Mouse (Mus musculus): Measurements from ENCODE around the gene Lifr.

The Lifr gene

GRCm38 (mm10) chr15:7129944-7130287 is 39.5 kb downstream of the Lifr start:
- DNase-seq: peak; percentile 30 to 36

- peak in 1 of 2 experiments; percentile 15 for DNase-seq
Observed at GRCm38 (mm10) chr15:7130691-7131225, 40.3 kb downstream of the Lifr start.

- DNase-seq: peak; percentile 66 to 72
Observed at GRCm38 (mm10) chr15:7132741-7133140, 42.3 kb downstream of the Lifr start.

- peak; percentile 22 to 28 for DNase-seq
Observed at GRCm38 (mm10) chr15:7134454-7135052, 44.1 kb downstream of the Lifr start.

- no peak for DNase-seq
Observed at GRCm38 (mm10) chr15:7135982-7136562, 45.7 kb downstream of the Lifr start.

GRCm38 (mm10) chr15:7136912-7137311 is 46.5 kb downstream of the Lifr start:
- DNase-seq: no peak

GRCm38 (mm10) chr15:7137607-7138006 is 47.2 kb downstream of the Lifr start:
- no peak for DNase-seq

- no peak for DNase-seq
Observed at GRCm38 (mm10) chr15:7138471-7138870, 48.1 kb downstream of the Lifr start.

- no peak for DNase-seq
Observed at GRCm38 (mm10) chr15:7140322-7140721, 49.9 kb downstream of the Lifr start.

GRCm38 (mm10) chr15:7141246-7141645 is 50.8 kb downstream of the Lifr start:
- DNase-seq: no peak

- DNase-seq: no peak
Observed at GRCm38 (mm10) chr15:7143689-7144170, 53.3 kb downstream of the Lifr start.

- no peak for DNase-seq
Observed at GRCm38 (mm10) chr15:7144542-7144941, 54.1 kb downstream of the Lifr start.

- no peak for DNase-seq
Observed at GRCm38 (mm10) chr15:7144942-7145341, 54.5 kb downstream of the Lifr start.

GRCm38 (mm10) chr15:7145555-7145954 is 55.1 kb downstream of the Lifr start:
- DNase-seq: no peak

GRCm38 (mm10) chr15:7146529-7146928 is 56.1 kb downstream of the Lifr start:
- no peak for DNase-seq

GRCm38 (mm10) chr15:7149796-7150195 is 59.4 kb downstream of the Lifr start:
- DNase-seq: no peak

- no peak for DNase-seq
Observed at GRCm38 (mm10) chr15:7150591-7150990, 60.2 kb downstream of the Lifr start.

GRCm38 (mm10) chr15:7152116-7152760 is 61.8 kb downstream of the Lifr start:
- DNase-seq: no peak

- DNase-seq: no peak
Observed at GRCm38 (mm10) chr15:7154010-7154736, 63.8 kb downstream of the Lifr start.

- no peak for DNase-seq
Observed at GRCm38 (mm10) chr15:7154737-7155090, 64.3 kb downstream of the Lifr start.

- DNase-seq: no peak
Observed at GRCm38 (mm10) chr15:7157658-7158057, 67.2 kb downstream of the Lifr start.

GRCm38 (mm10) chr15:7159869-7160268 is 69.5 kb downstream of the Lifr start:
- no peak for DNase-seq

- DNase-seq: no peak
Observed at GRCm38 (mm10) chr15:7160321-7160720, 69.9 kb downstream of the Lifr start.

- DNase-seq: no peak
Observed at GRCm38 (mm10) chr15:7163851-7164250, 73.4 kb downstream of the Lifr start.

All from B cell, adult 2 months (primary cell).